Comparison of ENCODE assay signal across 13 mouse cellular contexts in genomic region chr7:50338226-50338625, GRCm38 (mm10).
"Had no signal": no experiment of that assay in that cellular context is flagged by ENCODE, and none has a peak within 500 bp of the region (broad histone marks: within the 10 kb centered on the region; RNA-seq: fewer than 3 reads in every experiment).

No protein-coding gene starts in this region.

- H3K4me1 ChIP-seq: liver, embryonic 13.5 days; midbrain, embryonic 12.5 days; midbrain, embryonic 15.5 days; neural tube, embryonic 13.5 days had no signal

- H3K27me3 ChIP-seq: liver, embryonic 13.5 days; midbrain, embryonic 12.5 days; midbrain, embryonic 15.5 days; neural tube, embryonic 13.5 days had no signal

- ATAC-seq: midbrain, embryonic 15.5 days had no signal

- H3K4me2 ChIP-seq: liver, embryonic 13.5 days; midbrain, embryonic 12.5 days; midbrain, embryonic 15.5 days; neural tube, embryonic 13.5 days had no signal

- H3K4me3 ChIP-seq: liver, embryonic 13.5 days; midbrain, embryonic 12.5 days; midbrain, embryonic 15.5 days; myocyte; neural tube, embryonic 13.5 days had no signal

- H3K27ac ChIP-seq: liver, embryonic 13.5 days; midbrain, embryonic 12.5 days; midbrain, embryonic 15.5 days; neural tube, embryonic 13.5 days had no signal

- DNase-seq: kidney, adult 9 months; kidney, postnatal 14 days; kidney, postnatal 4 days; liver, embryonic 13.5 days; lung, adult 2 months; lung, postnatal 14 days; lung, postnatal 4 days; thymus, adult 18-20 months; thymus, postnatal 36 days had no signal

- H3K9ac ChIP-seq: liver, embryonic 13.5 days; midbrain, embryonic 12.5 days; midbrain, embryonic 15.5 days; neural tube, embryonic 13.5 days had no signal

- H3K9me3 ChIP-seq: midbrain, embryonic 12.5 days; midbrain, embryonic 15.5 days; neural tube, embryonic 13.5 days had no signal

- H3K36me3 ChIP-seq: liver, embryonic 13.5 days; midbrain, embryonic 12.5 days; midbrain, embryonic 15.5 days; neural tube, embryonic 13.5 days had no signal
